Mouse (Mus musculus) neural tube, embryonic 11.5 days (tissue): ENCODE measurements at regions not wholly inside any gene's neighbourhood (a gene's known extent, or its start where the extent isn't known, plus 50 kb on each side); places are given as distances from the start of the nearest gene placed in this dataset.

Source experiments
- ATAC-seq: fragments of 200-750 bp; cut with Nextera tagmentation; 2 replicates; pipeline ENCODE4 v1.8.0; 2017; ENCODE audit warnings: moderate number of reproducible peaks, mild to moderate bottlenecking, moderate TSS enrichment, moderate library complexity; ENCODE audit not compliant: insufficient read depth, low FRiP score, low TSS enrichment
- DNase-seq: peaks from one replicate; pipeline ENCODE4 v3.0.0-alpha.2; 2015; ENCODE audit warnings: low spot score
- H3K27ac ChIP-seq: fragments of 300-500 bp; sonication (generic); 2 replicates; pipeline ENCODE4 v1.5.1; 2014; ENCODE audit warnings: low read depth, mild to moderate bottlenecking, low read length
- H3K27me3 ChIP-seq: fragments of 300-500 bp; sonication (generic); 2 replicates; pipeline ENCODE4 v1.6.1; 2014; ENCODE audit warnings: mild to moderate bottlenecking, low read length, mixed read lengths; ENCODE audit not compliant: control insufficient read depth, insufficient read depth
- H3K36me3 ChIP-seq: fragments of 300-500 bp; sonication (generic); 2 replicates; pipeline ENCODE4 v1.6.1; 2014; ENCODE audit warnings: mild to moderate bottlenecking, low read length, moderate library complexity, mixed read lengths; ENCODE audit not compliant: control insufficient read depth, insufficient read depth
- H3K4me1 ChIP-seq: fragments of 300-500 bp; sonication (generic); 2 replicates; pipeline ENCODE4 v1.6.1; 2014; ENCODE audit warnings: low read length, mixed read lengths; ENCODE audit not compliant: control insufficient read depth, insufficient read depth
- H3K4me2 ChIP-seq: fragments of 300-500 bp; sonication (generic); 2 replicates; pipeline ENCODE4 v1.6.1; 2014; ENCODE audit warnings: low read depth, mild to moderate bottlenecking, moderate library complexity
- H3K4me3 ChIP-seq: fragments of 300-500 bp; sonication (generic); 2 replicates; pipeline ENCODE4 v1.5.1; 2014; ENCODE audit warnings: low read depth, low read length
- H3K9ac ChIP-seq: fragments of 300-500 bp; sonication (generic); 2 replicates; pipeline ENCODE4 v1.6.1; 2014; ENCODE audit warnings: mild to moderate bottlenecking, low read length
- H3K9me3 ChIP-seq: fragments of 300-500 bp; sonication (generic); 2 replicates; pipeline ENCODE4 v1.6.1; 2016; ENCODE audit warnings: low read length; ENCODE audit not compliant: control insufficient read depth
- WGBS: fragments of 180-500 bp; shearing (Covaris S2); extraction: QIAGEN DNeasy Blood & Tissue Kit; methylation state at CpG from one replicate; pipeline ENCODE4 v1.1.7; 2014; 5-methylcytosine and 5-hydroxymethylcytosine counted together

- Histone ChIP-seq H3K27me3 (no peaks in the 10 kb centered on the region), H3K4me2 (no peak overlapping the region), H3K9ac (no peak overlapping the region), H3K4me3 (no peak overlapping the region), H3K36me3 (no peaks in the 10 kb centered on the region), H3K4me1 (no peaks in the 10 kb centered on the region), H3K27ac (no peak overlapping the region), H3K9me3 (no peaks in the 10 kb centered on the region)
- ATAC-seq = no peak
- DNase-seq = no peak
- WGBS = 91% methylated on average over 10 of the region's 10 CpGs
These were observed 122.3 kb upstream of the Krtap11-1 start for GRCm38 (mm10) chr16:89693321-89693720.

DNA sequence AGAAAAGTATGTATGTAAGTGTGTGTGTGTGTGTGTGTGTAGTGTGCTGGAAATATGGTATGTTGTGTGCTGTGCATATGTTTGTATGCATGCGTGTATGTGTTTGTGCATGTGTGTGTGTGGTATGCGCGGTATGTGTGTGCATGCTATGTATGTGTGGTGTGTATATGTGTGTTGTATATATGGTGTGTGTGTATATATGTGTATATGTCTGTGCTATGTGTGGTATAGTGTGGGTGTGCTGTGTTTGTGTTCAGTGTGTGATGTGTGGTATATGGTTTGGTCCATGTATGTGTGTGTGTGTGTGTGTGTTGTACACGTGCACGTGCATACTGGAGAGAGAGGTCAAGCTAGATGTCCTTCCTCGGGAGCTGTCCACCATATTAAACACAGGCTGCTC is 108.5 kb upstream of the Krtap11-1 start:
- H3K9me3 ChIP-seq = no peaks in the 10 kb centered on the region
- H3K4me1 ChIP-seq = no peaks in the 10 kb centered on the region
- H3K27ac ChIP-seq = no peak overlapping the region
- 91% methylated on average over 6 of the region's 6 CpGs for WGBS
- no peak for DNase-seq
- no peak for ATAC-seq
- no peak overlapping the region for H3K9ac ChIP-seq
- H3K4me3 ChIP-seq = no peak overlapping the region
- no peaks in the 10 kb centered on the region for H3K27me3 ChIP-seq
- no peak overlapping the region for H3K4me2 ChIP-seq
- no peaks in the 10 kb centered on the region for H3K36me3 ChIP-seq

GRCm38 (mm10) chr16:89678446-89679015 is 107.5 kb upstream of the Krtap11-1 start:
- DNase-seq (no peak), ATAC-seq (no peak)
- H3K27ac ChIP-seq = no peak overlapping the region
- H3K27me3 ChIP-seq = no peaks in the 10 kb centered on the region
- no peaks in the 10 kb centered on the region for H3K36me3 ChIP-seq
- WGBS = 81% methylated on average over 6 of the region's 6 CpGs
- no peaks in the 10 kb centered on the region for H3K9me3 ChIP-seq
- H3K9ac ChIP-seq = no peak overlapping the region
- no peak overlapping the region for H3K4me2 ChIP-seq
- H3K4me3 ChIP-seq = no peak overlapping the region
- H3K4me1 ChIP-seq = no peaks in the 10 kb centered on the region

DNA sequence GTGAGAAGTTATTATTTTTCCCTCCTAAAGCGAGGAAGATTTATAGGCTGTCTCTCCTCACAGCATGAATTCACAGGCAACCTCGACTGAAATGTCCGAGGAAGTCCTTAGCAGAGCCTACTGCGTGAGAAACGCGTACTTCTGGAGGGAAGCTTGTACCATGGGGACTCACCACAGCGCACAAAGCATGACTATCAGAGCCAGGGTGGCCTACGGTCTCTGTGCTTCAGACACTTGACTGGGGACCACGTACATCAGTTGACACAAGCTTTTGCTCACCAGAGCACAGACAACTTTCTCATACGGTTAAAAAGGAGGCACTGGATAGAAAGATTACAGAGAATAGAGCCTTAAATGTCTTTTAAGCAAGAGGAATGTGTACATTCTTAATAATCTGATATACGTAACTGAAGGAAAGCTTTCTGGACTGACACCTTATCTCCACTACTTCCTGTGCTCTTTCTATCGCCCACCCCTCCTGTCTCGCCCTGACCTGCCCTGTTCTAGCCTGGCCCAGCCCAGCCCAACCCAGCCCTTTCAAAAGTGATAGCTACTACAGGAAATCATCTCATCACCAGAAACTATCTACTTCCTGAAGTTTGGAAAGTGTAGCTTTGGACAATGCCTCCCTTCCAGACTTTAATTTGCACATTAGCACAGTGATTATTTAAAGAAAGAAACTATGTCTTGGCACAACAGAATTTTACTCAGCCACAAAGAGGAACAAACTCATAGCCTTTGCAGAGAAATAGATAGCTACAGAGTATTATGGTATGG is 104.2 kb upstream of the Krtap11-1 start:
- no peak for ATAC-seq
- H3K36me3 ChIP-seq = no peaks in the 10 kb centered on the region
- no peaks in the 10 kb centered on the region for H3K27me3 ChIP-seq
- no peaks in the 10 kb centered on the region for H3K9me3 ChIP-seq
- no peak overlapping the region for H3K9ac ChIP-seq
- no peak overlapping the region for H3K4me2 ChIP-seq
- H3K4me1 ChIP-seq = no peaks in the 10 kb centered on the region
- H3K27ac ChIP-seq = no peak overlapping the region
- H3K4me3 ChIP-seq = no peak overlapping the region
- WGBS = 53% methylated on average over 13 of the region's 13 CpGs
- peak; percentile 33 for DNase-seq

DNA sequence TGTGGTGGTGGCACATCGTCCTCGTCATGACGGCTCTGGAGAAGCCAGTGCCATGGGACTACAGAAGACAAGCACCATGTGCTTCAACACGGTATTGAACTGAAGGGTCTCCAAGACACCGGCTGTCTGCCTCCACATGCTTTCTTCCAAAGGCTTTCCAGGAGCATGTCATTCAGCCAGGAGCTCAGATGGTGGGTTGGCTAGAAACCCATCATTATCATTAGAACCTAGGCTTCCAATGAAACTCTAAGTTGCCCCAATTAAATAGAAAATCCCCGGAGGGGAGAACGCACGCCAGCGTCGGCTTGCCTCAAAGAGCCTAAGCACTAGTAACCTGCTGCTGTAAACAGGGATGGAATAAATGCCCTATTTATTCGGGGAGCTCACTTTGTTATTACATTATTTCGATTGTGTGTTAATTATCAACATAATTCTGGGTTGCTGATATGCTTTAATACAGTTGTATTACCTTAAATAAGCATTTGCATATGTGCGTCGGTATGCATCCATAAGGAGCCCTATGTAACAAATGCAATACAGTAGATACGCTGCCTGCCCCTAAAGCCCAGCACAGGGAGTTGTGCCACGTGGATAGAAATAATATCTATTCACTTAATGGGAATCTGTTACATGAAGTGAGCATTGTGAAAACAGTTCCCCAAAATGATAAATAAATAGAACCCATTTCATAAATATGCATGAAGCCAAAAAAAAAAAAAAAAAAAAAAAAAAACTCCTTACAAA is 103.3 kb upstream of the Krtap11-1 start:
- ATAC-seq = no peak
- Histone ChIP-seq H3K4me1 (no peaks in the 10 kb centered on the region), H3K27me3 (no peaks in the 10 kb centered on the region), H3K9ac (no peak overlapping the region), H3K36me3 (no peaks in the 10 kb centered on the region), H3K4me3 (no peak overlapping the region), H3K27ac (no peak overlapping the region), H3K4me2 (no peak overlapping the region), H3K9me3 (no peaks in the 10 kb centered on the region)
- no peak for DNase-seq
- 86% methylated on average over 16 of the region's 16 CpGs for WGBS

- ATAC-seq (no peak), DNase-seq (no peak)
- no peak overlapping the region for H3K4me3 ChIP-seq
- no peaks in the 10 kb centered on the region for H3K9me3 ChIP-seq
- no peaks in the 10 kb centered on the region for H3K36me3 ChIP-seq
- no peak overlapping the region for H3K27ac ChIP-seq
- H3K4me1 ChIP-seq = no peaks in the 10 kb centered on the region
- H3K27me3 ChIP-seq = no peaks in the 10 kb centered on the region
- H3K9ac ChIP-seq = no peak overlapping the region
- 80% methylated on average over 9 of the region's 9 CpGs for WGBS
- H3K4me2 ChIP-seq = no peak overlapping the region
These were observed 100.3 kb upstream of the Krtap11-1 start for GRCm38 (mm10) chr16:89671188-89671726.

DNA sequence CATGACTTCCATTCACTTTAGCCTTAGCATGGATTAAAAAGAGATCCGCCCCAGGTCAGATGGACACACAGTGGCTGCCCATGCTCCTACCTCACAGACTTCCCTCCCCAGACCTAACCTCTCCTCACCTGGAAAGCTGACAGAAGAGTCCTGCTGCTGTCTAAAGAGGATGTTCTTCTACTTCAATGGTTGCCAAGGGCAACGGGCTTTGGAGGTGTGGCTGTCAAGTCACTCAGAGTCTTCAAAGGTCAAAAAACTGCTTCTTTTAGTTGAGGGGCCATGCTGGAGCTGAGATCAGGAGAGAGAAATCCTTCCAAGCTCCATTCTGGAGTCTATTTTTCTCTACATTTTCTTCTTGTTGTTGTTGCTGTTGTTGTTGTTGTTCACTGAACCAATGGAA is 89.1 kb upstream of the Krtap11-1 start:
- 74% methylated on average over 2 of the region's 2 CpGs for WGBS
- Histone ChIP-seq H3K4me1 (no peaks in the 10 kb centered on the region), H3K27me3 (no peaks in the 10 kb centered on the region), H3K9me3 (no peaks in the 10 kb centered on the region), H3K4me2 (no peak overlapping the region), H3K36me3 (no peaks in the 10 kb centered on the region), H3K27ac (no peak overlapping the region), H3K9ac (no peak overlapping the region), H3K4me3 (no peak overlapping the region)
- ATAC-seq (no peak), DNase-seq (no peak)

- Histone ChIP-seq H3K27me3 (no peaks in the 10 kb centered on the region), H3K36me3 (no peaks in the 10 kb centered on the region), H3K9me3 (no peaks in the 10 kb centered on the region), H3K9ac (no peak overlapping the region), H3K27ac (no peak overlapping the region), H3K4me1 (no peaks in the 10 kb centered on the region), H3K4me3 (no peak overlapping the region), H3K4me2 (no peak overlapping the region)
- ATAC-seq (no peak), DNase-seq (no peak)
- 89% methylated on average over 3 of the region's 3 CpGs for WGBS
These were observed 85.1 kb upstream of the Krtap11-1 start for GRCm38 (mm10) chr16:89656036-89656435.
